Comparison of ENCODE assay signal across 15 mouse cellular contexts in the genomic region with DNA sequence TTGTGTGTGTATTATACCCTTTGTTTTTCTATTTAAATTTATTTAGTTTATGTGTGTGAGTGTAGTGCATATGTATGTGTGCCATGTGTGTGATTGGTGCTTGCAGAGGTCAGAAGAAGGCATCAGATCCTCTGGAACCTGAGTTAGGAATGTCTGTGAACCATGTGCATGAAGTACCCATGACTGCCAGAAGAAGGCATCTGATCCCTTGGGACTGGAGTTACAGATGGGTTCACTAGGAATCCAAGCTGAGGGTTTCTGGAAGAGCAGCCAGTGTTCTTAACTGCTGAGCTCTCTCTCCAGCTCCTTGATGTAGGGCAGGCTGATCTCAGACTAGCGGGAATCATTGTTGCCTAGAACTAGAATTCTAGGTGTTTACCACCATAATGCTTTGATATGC. TPM values are rescaled to one million over a fixed set of nuclear protein-coding genes. Genes with fewer than 3 reads are reported as not detected.
DNase-seq lines count a peak whose midpoint lies in the region; ATAC-seq and TF ChIP-seq lines count a peak whose summit lies in the region.
"Had no signal": no experiment of that assay in that cellular context is flagged by ENCODE, and none has a peak within 500 bp of the region (broad histone marks: within the 10 kb centered on the region; RNA-seq: fewer than 3 reads in every experiment).

No protein-coding gene starts in this region.

- no peak overlapping the region for H3K4me3 ChIP-seq in forebrain, postnatal 0 days (ENCODE audit: low read depth, low read length)
- H3K4me3 ChIP-seq in forebrain, embryonic 10.5 days: no peak overlapping the region
- H3K4me3 ChIP-seq in kidney, postnatal 0 days (replicated peaks; ENCODE audit: low read depth, low read length): no peak overlapping the region
- H3K4me3 ChIP-seq: liver, embryonic 12.5 days; stomach, embryonic 15.5 days had no signal

- 95% methylated on average over 1 of the region's 1 CpGs for WGBS in forebrain, postnatal 0 days
- WGBS in forebrain, embryonic 10.5 days: 86% methylated on average over 1 of the region's 1 CpGs
- 95% methylated on average over 1 of the region's 1 CpGs for WGBS in kidney, postnatal 0 days

- no peaks in the 10 kb centered on the region; the same call in 1 of the 2 replicates for H3K4me1 ChIP-seq in forebrain, postnatal 0 days (ENCODE audit: insufficient read depth)
- peaks cover 5% of the 10 kb centered on the region for H3K4me1 ChIP-seq in forebrain, embryonic 10.5 days
- 0 out of 2 replicates have a peak, but pooled peaks cover 4% of the 10 kb centered on the region for H3K4me1 ChIP-seq in kidney, postnatal 0 days (replicated peaks; ENCODE audit: insufficient read depth, low read length)
- H3K4me1 ChIP-seq: stomach, embryonic 15.5 days had no signal

- no peaks in the 10 kb centered on the region for H3K9me3 ChIP-seq in forebrain, postnatal 0 days (ENCODE audit: low read length)
- H3K9me3 ChIP-seq in forebrain, embryonic 10.5 days: no peaks in the 10 kb centered on the region
- H3K9me3 ChIP-seq in kidney, postnatal 0 days (replicated peaks; ENCODE audit: low read length): no peaks in the 10 kb centered on the region
- H3K9me3 ChIP-seq: liver, embryonic 12.5 days; stomach, embryonic 15.5 days had no signal

- no peaks in the 10 kb centered on the region for H3K27me3 ChIP-seq in forebrain, postnatal 0 days (ENCODE audit: insufficient read depth, low read length)
- H3K27me3 ChIP-seq in forebrain, embryonic 10.5 days (ENCODE audit: poor library complexity, severe bottlenecking): no peaks in the 10 kb centered on the region
- H3K27me3 ChIP-seq in kidney, postnatal 0 days (ENCODE audit: insufficient read depth, low read length): no peaks in the 10 kb centered on the region
- H3K27me3 ChIP-seq: liver, embryonic 12.5 days; stomach, embryonic 15.5 days had no signal

- H3K27ac ChIP-seq in forebrain, postnatal 0 days (ENCODE audit: low read depth, low read length): no peak overlapping the region
- no peak overlapping the region for H3K27ac ChIP-seq in forebrain, embryonic 10.5 days
- H3K27ac ChIP-seq in kidney, postnatal 0 days: no peak overlapping the region
- H3K27ac ChIP-seq: hindbrain, embryonic 14.5 days; liver, embryonic 12.5 days; stomach, embryonic 15.5 days had no signal

- ATAC-seq in forebrain, postnatal 0 days: no peak
- ATAC-seq in kidney, postnatal 0 days (replicated peaks; ENCODE audit: low FRiP score, low read depth): 0 out of 2 replicates have a peak, but pooled peaks have one; percentile 21
- no peak for ATAC-seq in inflammation-experienced regulatory T-cells, adult 6 months
- ATAC-seq: liver, embryonic 12.5 days had no signal

- no peak for DNase-seq in forebrain, postnatal 0 days
- DNase-seq in forebrain, embryonic 10.5 days (ENCODE audit: extremely low spot score, low spot score): no peak
- DNase-seq in kidney, postnatal 0 days (ENCODE audit: low spot score): peak; percentile 56
- DNase-seq in kidney, postnatal 36 days: no peak
- peak; percentile 54 for DNase-seq in ES-CJ7 (ENCODE audit: low read depth, low spot score)
- DNase-seq in brain, embryonic 14.5 days (ENCODE audit: low read depth): peak; percentile 11
- DNase-seq in left cerebral cortex, postnatal 14 days (ENCODE audit: low spot score in 2 of 2): no peak
- DNase-seq: adrenal gland, postnatal 25 days; lung, postnatal 36 days; thymus, postnatal 4 days had no signal

- no peak overlapping the region for H3K9ac ChIP-seq in forebrain, postnatal 0 days
- H3K9ac ChIP-seq in kidney, postnatal 0 days (ENCODE audit: low read depth, low read length): no peak overlapping the region
- H3K9ac ChIP-seq: hindbrain, embryonic 14.5 days; liver, embryonic 12.5 days; stomach, embryonic 15.5 days had no signal

- intact Hi-C loops in left cerebral cortex, postnatal 14 days (cut with DNase I): no loop called here

- H3K36me3 ChIP-seq in forebrain, postnatal 0 days (ENCODE audit: insufficient read depth): no peaks in the 10 kb centered on the region
- H3K36me3 ChIP-seq in forebrain, embryonic 10.5 days (replicated peaks): no peaks in the 10 kb centered on the region
- no peaks in the 10 kb centered on the region for H3K36me3 ChIP-seq in kidney, postnatal 0 days (ENCODE audit: insufficient read depth, low read length)
- H3K36me3 ChIP-seq: liver, embryonic 12.5 days; stomach, embryonic 15.5 days had no signal

- H3K4me2 ChIP-seq in forebrain, postnatal 0 days (ENCODE audit: low read depth): no peak overlapping the region
- no peak overlapping the region for H3K4me2 ChIP-seq in kidney, postnatal 0 days (ENCODE audit: low read length)
- H3K4me2 ChIP-seq: hindbrain, embryonic 14.5 days; liver, embryonic 12.5 days; stomach, embryonic 15.5 days had no signal

- no peak for TF ChIP-seq POLR2A in brain, embryonic 14.5 days (IDR thresholded peaks at IDR 0.05; ENCODE audit: borderline replicate concordance, extremely low read depth, insufficient read depth, insufficient read length, poor library complexity, severe bottlenecking)

- peak; percentile 37 for TF ChIP-seq CTCF in forebrain, postnatal 0 days (IDR thresholded peaks at IDR 0.05; ENCODE audit: low read depth)
- TF ChIP-seq CTCF in kidney, postnatal 0 days (IDR thresholded peaks at IDR 0.05; ENCODE audit: low read depth): peak; percentile 59
- no peak; the same call in 1 of the 2 replicates for TF ChIP-seq CTCF in brain, embryonic 14.5 days (IDR thresholded peaks at IDR 0.05; ENCODE audit: borderline replicate concordance, extremely low read depth, insufficient read depth, insufficient read length)

RNA-seq across cellular contexts. Expression of a gene that starts 10.5 kb away (rescaled TPM):
- total RNA-seq in forebrain, postnatal 0 days (2014; rRNA removed): 43.7 and 52.6 TPM in 2 replicates
- polyA plus RNA-seq in forebrain, postnatal 0 days (2015; fragmentation: Nextera tagmentation; extraction: Ambion mirVana): 58.2 and 63.6 TPM in 2 replicates
- 70.5 and 75.4 TPM in 2 replicates for polyA plus RNA-seq in forebrain, embryonic 10.5 days (2016; fragmentation: Nextera tagmentation; extraction: Ambion mirVana)
- 59.0 and 59.2 TPM in 2 replicates for polyA plus RNA-seq in kidney, postnatal 0 days (2015; fragmentation: Nextera tagmentation; extraction: Ambion mirVana)
- 46.3 and 47.5 TPM in 2 replicates for polyA plus RNA-seq in brain, embryonic 14.5 days (2012; rRNA removed)
- 10 to 100 TPM; 44.6 to 73.7 (median 47.3) TPM for polyA plus RNA-seq in inflammation-experienced regulatory T-cells, adult 6 months (2017; shearing (Covaris generic))
- total RNA-seq in left cerebral cortex, postnatal 14 days (2021): 10 to 100 TPM; 72.8 to 76.7 TPM

RNA-seq across cellular contexts. Expression of a gene that starts 10.6 kb away (rescaled TPM):
- 13.2 and 15.6 TPM in 2 replicates for total RNA-seq in forebrain, postnatal 0 days (2014; rRNA removed)
- 19.5 and 28.4 TPM in 2 replicates for polyA plus RNA-seq in forebrain, postnatal 0 days (2015; fragmentation: Nextera tagmentation; extraction: Ambion mirVana)
- 52.0 and 52.7 TPM in 2 replicates for polyA plus RNA-seq in forebrain, embryonic 10.5 days (2016; fragmentation: Nextera tagmentation; extraction: Ambion mirVana)
- polyA plus RNA-seq in kidney, postnatal 0 days (2015; fragmentation: Nextera tagmentation; extraction: Ambion mirVana): 25.3 and 29.8 TPM in 2 replicates
- polyA plus RNA-seq in brain, embryonic 14.5 days (2012; rRNA removed): 42.7 and 45.0 TPM in 2 replicates
- 10 to 100 TPM; 61.8 to 74.4 (median 63.7) TPM for polyA plus RNA-seq in inflammation-experienced regulatory T-cells, adult 6 months (2017; shearing (Covaris generic))
- 10 to 100 TPM; 25.5 to 27.7 TPM for total RNA-seq in left cerebral cortex, postnatal 14 days (2021)

RNA-seq across cellular contexts. Expression of a gene that starts 29.6 kb away (rescaled TPM):
- total RNA-seq in forebrain, postnatal 0 days (2014; rRNA removed): 5.6 and 8.4 TPM in 2 replicates
- polyA plus RNA-seq in forebrain, postnatal 0 days (2015; fragmentation: Nextera tagmentation; extraction: Ambion mirVana): 11.0 and 11.7 TPM in 2 replicates
- 13.7 and 14.1 TPM in 2 replicates for polyA plus RNA-seq in forebrain, embryonic 10.5 days (2016; fragmentation: Nextera tagmentation; extraction: Ambion mirVana)
- 8.2 and 9.5 TPM in 2 replicates for polyA plus RNA-seq in kidney, postnatal 0 days (2015; fragmentation: Nextera tagmentation; extraction: Ambion mirVana)
- 7.6 and 8.2 TPM in 2 replicates for polyA plus RNA-seq in brain, embryonic 14.5 days (2012; rRNA removed)
- 1 to 10 TPM in 2 of 3 experiments, under 1 TPM in 1; 0.86 to 2.5 (median 1.3) TPM for polyA plus RNA-seq in inflammation-experienced regulatory T-cells, adult 6 months (2017; shearing (Covaris generic))
- 1 to 10 TPM; 5.7 to 6.6 TPM for total RNA-seq in left cerebral cortex, postnatal 14 days (2021)
- total RNA-seq: common myeloid progenitor, adult 5-6 weeks had no signal

RNA-seq across cellular contexts. Expression of a gene that starts 41.8 kb away (rescaled TPM):
- total RNA-seq in forebrain, postnatal 0 days (2014; rRNA removed): 25.0 and 29.8 TPM in 2 replicates
- polyA plus RNA-seq in forebrain, postnatal 0 days (2015; fragmentation: Nextera tagmentation; extraction: Ambion mirVana): 26.4 and 32.9 TPM in 2 replicates
- 45.2 and 49.6 TPM in 2 replicates for polyA plus RNA-seq in forebrain, embryonic 10.5 days (2016; fragmentation: Nextera tagmentation; extraction: Ambion mirVana)
- 38.7 and 39.1 TPM in 2 replicates for polyA plus RNA-seq in kidney, postnatal 0 days (2015; fragmentation: Nextera tagmentation; extraction: Ambion mirVana)
- polyA plus RNA-seq in brain, embryonic 14.5 days (2012; rRNA removed): 32.3 and 34.6 TPM in 2 replicates
- 10 to 100 TPM; 34.3 to 65.5 (median 46.6) TPM for polyA plus RNA-seq in inflammation-experienced regulatory T-cells, adult 6 months (2017; shearing (Covaris generic))
- total RNA-seq in left cerebral cortex, postnatal 14 days (2021): 10 to 100 TPM; 17.6 to 22.7 TPM

Comparison
In these comparisons a context has a peak if more than half of its experiments do, and no peak if none do; other contexts are left out.
1. DNase-seq: peak in kidney, postnatal 0 days (single experiment), ES-CJ7 (single experiment) and brain, embryonic 14.5 days (single experiment); none in forebrain, postnatal 0 days (single experiment), forebrain, embryonic 10.5 days (single experiment), kidney, postnatal 36 days (0 of 2) and left cerebral cortex, postnatal 14 days (0 of 2).